Mouse (Mus musculus) testis, adult 2 months (tissue): ENCODE results near the gene Ufsp2. TPM values are rescaled to one million over a fixed set of nuclear protein-coding genes. Genes with fewer than 3 reads are reported as not detected.

ENCODE experiments used
- H3K27ac ChIP-seq: fragments of 200-500 bp; 2 replicates; pipeline ENCODE4 v1.5.1; 2012; ENCODE audit warnings: low read depth, low read length; ENCODE audit not compliant: control insufficient read depth, insufficient read depth
- H3K27me3 ChIP-seq: fragments of 200-500 bp; 2 replicates; pipeline ENCODE4 v1.6.1; 2012; ENCODE audit warnings: mild to moderate bottlenecking, low read length, moderate library complexity; ENCODE audit not compliant: control insufficient read depth, insufficient read depth
- H3K36me3 ChIP-seq: fragments of 200-500 bp; 2 replicates; pipeline ENCODE4 v1.6.1; 2012; ENCODE audit warnings: mild to moderate bottlenecking, low read length; ENCODE audit not compliant: control insufficient read depth, insufficient read depth
- H3K4me1 ChIP-seq: fragments of 200-500 bp; 2 replicates; pipeline ENCODE4 v1.6.1; 2012; ENCODE audit warnings: low read length; ENCODE audit not compliant: control insufficient read depth, insufficient read depth
- H3K4me3 ChIP-seq: fragments of 200-500 bp; 2 replicates; pipeline ENCODE4 v1.5.1; 2012; ENCODE audit warnings: low read depth, mild to moderate bottlenecking, low read length, moderate library complexity, mixed read lengths; ENCODE audit not compliant: control insufficient read depth
- CTCF ChIP-seq: fragments of 200-500 bp; IDR thresholded peaks from 2 replicates; pipeline ENCODE4 v1.5.1; 2012; ENCODE audit warnings: low read depth, mild to moderate bottlenecking, inconsistent platforms, low read length, moderate library complexity; ENCODE audit not compliant: control insufficient read depth, insufficient read depth, insufficient replicate concordance
- POLR2A ChIP-seq: fragments of 200-500 bp; IDR thresholded peaks from 2 replicates; pipeline ENCODE4 v1.6.1; 2012; ENCODE audit warnings: low read depth, mild to moderate bottlenecking, inconsistent platforms, low read length, moderate library complexity; ENCODE audit not compliant: control insufficient read depth
- polyA plus RNA-seq: library from polyadenylated mRNA; depleted of rRNA; stranded (reverse); fragments of >200 nt; gene quantifications from 2 replicates; pipeline ENCODE4 v1.2.3, GENCODE M21; 2012

Gene Ufsp2
- polyA plus RNA-seq, 1 experiment: 20.0 TPM

DNA sequence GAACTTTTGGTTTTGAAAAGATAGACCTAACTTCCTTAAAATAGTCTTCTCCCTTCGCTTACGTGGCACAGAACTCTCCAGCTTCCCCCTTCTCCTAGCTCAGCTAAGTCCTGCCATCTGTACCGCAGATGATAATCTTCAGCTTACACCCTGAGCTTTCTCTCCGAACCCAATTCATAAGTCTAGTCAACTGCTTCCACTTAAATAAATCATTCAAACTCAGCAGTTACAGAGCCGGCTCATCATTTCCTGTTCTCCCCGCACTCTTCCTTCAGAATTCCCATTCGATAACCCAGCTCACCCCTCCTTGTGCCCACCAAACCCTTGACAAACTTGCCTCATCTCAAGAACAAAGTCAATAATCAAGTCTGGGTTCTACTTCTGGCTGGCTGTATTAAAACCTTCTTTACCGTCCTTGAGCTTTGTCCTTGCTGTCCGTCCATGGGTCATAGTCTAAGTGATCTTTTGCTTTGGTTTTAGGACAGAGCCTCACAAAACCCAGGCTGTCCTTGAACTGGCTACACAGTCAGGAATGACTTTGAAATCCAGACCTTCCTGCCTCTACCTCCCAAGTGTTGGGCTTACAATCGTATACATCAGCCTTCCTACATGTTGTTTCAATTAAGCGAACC, 625 bp downstream of the Ufsp2 start:
- TF ChIP-seq POLR2A (no peak), CTCF (no peak)
- Histone ChIP-seq H3K36me3 (no peaks in the 10 kb centered on the region), H3K27ac (peak overlapping the region; percentile 39; the same call in 1 of the 2 replicates), H3K4me3 (peak overlapping the region; percentile 89), H3K4me1 (peaks cover 6% of the 10 kb centered on the region), H3K27me3 (no peaks in the 10 kb centered on the region)

DNA sequence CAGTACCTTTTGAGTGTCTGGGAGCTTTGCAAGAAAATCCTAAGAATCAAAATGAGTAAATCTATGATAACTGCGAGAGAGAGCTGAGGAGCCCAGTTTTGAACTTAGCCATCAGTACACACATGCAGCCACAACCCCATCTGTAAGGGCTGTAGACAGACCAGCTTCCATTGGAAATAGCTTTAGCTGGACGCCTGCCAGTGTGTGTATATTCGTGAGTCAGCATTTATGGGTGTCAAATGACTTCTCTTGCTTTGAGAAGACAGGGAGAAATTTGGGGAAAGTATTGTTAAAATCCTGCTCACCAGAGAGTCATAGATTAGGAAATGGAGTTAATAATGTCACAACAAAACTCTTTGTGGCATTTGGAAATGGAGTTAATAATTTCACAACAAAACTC, 11.3 kb downstream of the Ufsp2 start:
- Histone ChIP-seq H3K27ac (no peak overlapping the region), H3K27me3 (no peaks in the 10 kb centered on the region), H3K4me1 (no peaks in the 10 kb centered on the region), H3K4me3 (no peak overlapping the region), H3K36me3 (no peaks in the 10 kb centered on the region)
- TF ChIP-seq CTCF: no peak
- TF ChIP-seq POLR2A: no peak

DNA sequence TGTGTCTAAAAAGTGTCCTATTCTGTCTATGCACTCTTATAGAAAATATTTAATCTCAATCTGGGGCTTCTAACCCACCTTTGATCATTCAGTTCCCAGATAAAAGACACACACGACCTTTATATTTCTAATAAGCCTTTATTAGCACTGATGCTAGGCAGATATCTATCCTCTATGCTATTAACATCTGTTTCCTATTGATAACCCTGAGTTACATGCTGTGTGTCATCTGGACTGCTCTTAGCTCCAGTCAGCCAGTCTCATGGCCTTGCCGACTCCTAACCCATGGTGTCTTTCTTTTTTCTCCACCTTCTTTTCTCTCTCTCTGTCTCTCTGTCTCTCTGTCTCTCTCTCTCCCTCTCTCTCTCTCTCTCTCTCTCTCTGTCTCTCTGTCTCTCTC, 12.9 kb downstream of the Ufsp2 start:
- H3K27ac ChIP-seq: no peak overlapping the region
- TF ChIP-seq POLR2A (no peak), CTCF (no peak)
- no peaks in the 10 kb centered on the region for H3K27me3 ChIP-seq
- no peaks in the 10 kb centered on the region for H3K36me3 ChIP-seq
- H3K4me1 ChIP-seq: no peaks in the 10 kb centered on the region
- no peak overlapping the region for H3K4me3 ChIP-seq

DNA sequence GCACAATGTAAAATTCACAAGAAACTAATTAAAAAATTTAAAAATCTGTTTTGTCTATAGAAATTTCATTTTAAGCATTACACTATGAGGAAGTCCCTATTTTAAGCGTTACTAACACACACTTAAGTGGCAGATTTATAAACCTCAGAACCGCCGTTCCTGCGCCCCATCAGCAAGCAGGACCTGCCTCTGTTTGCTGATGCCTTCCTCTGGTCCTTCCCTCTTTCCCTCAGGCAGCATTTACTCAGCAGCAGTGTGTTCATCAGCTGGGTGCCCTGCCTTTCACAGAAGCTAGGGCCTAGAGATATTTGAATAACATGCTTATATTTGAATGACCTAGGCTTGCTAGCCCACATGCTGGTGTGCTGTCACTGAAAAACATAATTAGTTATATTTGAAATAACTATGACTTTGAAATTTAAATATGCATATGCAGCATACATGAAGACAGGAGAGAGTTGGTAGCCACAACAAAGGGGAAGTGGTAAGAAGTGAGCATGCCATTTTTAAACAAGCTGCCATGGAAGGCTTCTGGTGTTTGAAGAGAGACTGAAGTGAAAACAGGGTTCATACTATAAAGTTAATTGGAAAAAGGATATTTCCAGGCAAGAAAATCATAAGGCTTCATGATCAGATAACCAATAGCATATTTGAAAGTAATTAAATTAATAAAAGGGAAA, 15.4 kb downstream of the Ufsp2 start:
- H3K4me1 ChIP-seq: no peaks in the 10 kb centered on the region
- no peak overlapping the region for H3K27ac ChIP-seq
- H3K36me3 ChIP-seq: peaks cover 1% of the 10 kb centered on the region; the same call in 1 of the 2 replicates
- H3K27me3 ChIP-seq: no peaks in the 10 kb centered on the region
- H3K4me3 ChIP-seq: no peak overlapping the region
- no peak for TF ChIP-seq CTCF
- TF ChIP-seq POLR2A: no peak

DNA sequence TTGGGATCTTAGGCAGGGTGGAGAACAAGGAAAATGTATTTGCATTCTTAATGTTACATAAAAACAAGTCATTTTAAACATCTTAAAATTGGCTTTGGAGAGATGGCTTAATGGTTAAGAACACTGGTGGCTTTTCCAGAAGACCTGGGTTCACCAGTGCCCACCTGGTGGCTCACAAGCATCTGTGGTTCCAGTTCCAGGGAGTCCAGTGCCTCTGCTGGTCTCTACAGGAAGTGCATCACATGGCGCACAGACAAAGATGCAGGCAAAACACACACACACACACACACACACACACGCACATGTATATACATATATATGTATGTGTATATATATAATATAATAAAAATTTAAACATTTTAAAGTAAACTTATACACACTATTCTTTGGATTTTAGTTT, 18.8 kb downstream of the Ufsp2 start:
- Histone ChIP-seq H3K4me1 (peaks cover 1% of the 10 kb centered on the region; the same call in 1 of the 2 replicates), H3K27ac (no peak overlapping the region), H3K27me3 (no peaks in the 10 kb centered on the region), H3K36me3 (peaks cover 1% of the 10 kb centered on the region; the same call in 1 of the 2 replicates), H3K4me3 (no peak overlapping the region)
- TF ChIP-seq CTCF: peak; percentile 31; the same call in 1 of the 2 replicates
- no peak for TF ChIP-seq POLR2A

DNA sequence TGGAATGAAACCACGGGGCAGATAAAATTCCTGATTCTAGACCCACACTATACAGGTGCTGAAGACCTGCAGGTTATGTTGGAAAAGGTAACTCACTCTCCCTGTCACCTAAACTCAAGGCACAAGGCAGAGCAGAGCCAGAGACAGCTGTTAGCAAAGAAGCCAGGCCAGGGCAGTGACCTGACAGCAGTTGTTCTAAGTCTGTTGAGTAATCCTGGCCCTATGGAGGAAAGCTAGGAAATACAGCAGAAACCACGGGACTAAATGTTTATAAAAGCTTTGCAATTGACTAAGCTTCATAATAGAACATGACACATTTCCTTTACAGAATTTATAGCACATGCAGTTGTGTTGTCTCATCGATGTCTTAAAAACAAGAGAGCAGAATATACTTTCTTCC, 20.2 kb downstream of the Ufsp2 start:
- Histone ChIP-seq H3K4me3 (no peak overlapping the region), H3K27ac (no peak overlapping the region), H3K36me3 (peaks cover 1% of the 10 kb centered on the region; the same call in 1 of the 2 replicates), H3K27me3 (no peaks in the 10 kb centered on the region), H3K4me1 (peaks cover 3% of the 10 kb centered on the region; the same call in 1 of the 2 replicates)
- TF ChIP-seq CTCF (no peak), POLR2A (no peak)

GRCm38 (mm10) chr8:45998228-45998627, 22.9 kb downstream of the Ufsp2 start:
- H3K4me3 ChIP-seq: no peak overlapping the region

More at GRCm38 (mm10) chr8:45998228-45998627, 22.9 kb downstream of the Ufsp2 start:
- Histone ChIP-seq H3K27me3 (no peaks in the 10 kb centered on the region), H3K4me1 (peaks cover 3% of the 10 kb centered on the region; the same call in 1 of the 2 replicates), H3K27ac (no peak overlapping the region), H3K36me3 (peaks cover 1% of the 10 kb centered on the region; the same call in 1 of the 2 replicates)
- TF ChIP-seq CTCF (no peak), POLR2A (no peak)
